In genomic region chr17:47671988-47672310, GRCm38 (mm10) we compare ENCODE assay signal across 8 mouse cellular contexts. TPM values are rescaled to one million over a fixed set of nuclear protein-coding genes. Genes with fewer than 3 reads are reported as not detected.
A peak's percentile ranks its signal among the peaks of the same experiment; 100 is the strongest.
DNase-seq lines count a peak whose midpoint lies in the region; ATAC-seq and TF ChIP-seq lines count a peak whose summit lies in the region.

No protein-coding gene starts in this region.

- peak overlapping the region; percentile 39 for H3K4me3 ChIP-seq in kidney, postnatal 0 days (replicated peaks; ENCODE audit: low read depth, low read length)
- H3K4me3 ChIP-seq in embryonic facial prominence, embryonic 14.5 days (ENCODE audit: low read depth, low read length) = peak overlapping the region; percentile 43
- peak overlapping the region; percentile 45 for H3K4me3 ChIP-seq in hindbrain, embryonic 16.5 days (ENCODE audit: low read length)
- peak overlapping the region; percentile 37 for H3K4me3 ChIP-seq in midbrain, embryonic 16.5 days (ENCODE audit: low read depth, low read length)

- 18% methylated on average over 14 of the region's 14 CpGs for WGBS in kidney, postnatal 0 days
- 18% methylated on average over 14 of the region's 14 CpGs for WGBS in embryonic facial prominence, embryonic 14.5 days
- whole genome bisulfite sequencing in hindbrain, embryonic 16.5 days = 22% methylated on average over 14 of the region's 14 CpGs
- 13% methylated on average over 14 of the region's 14 CpGs for WGBS in midbrain, embryonic 16.5 days

- H3K4me1 ChIP-seq in kidney, postnatal 0 days (replicated peaks; ENCODE audit: insufficient read depth, low read length) = 0 out of 2 replicates have a peak, but pooled peaks cover 9% of the 10 kb centered on the region
- H3K4me1 ChIP-seq in embryonic facial prominence, embryonic 14.5 days (ENCODE audit: control insufficient read depth, insufficient read depth, low read length) = 0 out of 2 replicates have a peak, but pooled peaks cover 5% of the 10 kb centered on the region
- peaks cover 15% of the 10 kb centered on the region for H3K4me1 ChIP-seq in hindbrain, embryonic 16.5 days (ENCODE audit: control insufficient read depth, insufficient read depth, low read depth, low read length)
- peaks cover 22% of the 10 kb centered on the region for H3K4me1 ChIP-seq in midbrain, embryonic 16.5 days (ENCODE audit: control insufficient read depth, insufficient read depth, low read length)

- H3K9ac ChIP-seq in kidney, postnatal 0 days (ENCODE audit: low read depth, low read length) = peak overlapping the region; percentile 41; the same call in 1 of the 2 replicates
- H3K9ac ChIP-seq in embryonic facial prominence, embryonic 14.5 days (ENCODE audit: low read depth, low read length) = peak overlapping the region; percentile 61
- H3K9ac ChIP-seq in hindbrain, embryonic 16.5 days (ENCODE audit: low read depth, low read length) = peak overlapping the region; percentile 61
- peak overlapping the region; percentile 55 for H3K9ac ChIP-seq in midbrain, embryonic 16.5 days (ENCODE audit: low read depth, low read length)

- TF ChIP-seq CTCF in kidney, postnatal 0 days (IDR thresholded peaks at IDR 0.05; ENCODE audit: low read depth) = no peak

- intact Hi-C loops in left cerebral cortex, postnatal 4 days (cut with DNase I) = no loop called here

- 0 out of 2 replicates have a peak, but pooled peaks cover 4% of the 10 kb centered on the region for H3K36me3 ChIP-seq in kidney, postnatal 0 days (ENCODE audit: insufficient read depth, low read length)
- H3K36me3 ChIP-seq in embryonic facial prominence, embryonic 14.5 days (ENCODE audit: control insufficient read depth, insufficient read depth, low read length) = peaks cover 12% of the 10 kb centered on the region
- peaks cover 3% of the 10 kb centered on the region; the same call in 1 of the 2 replicates for H3K36me3 ChIP-seq in hindbrain, embryonic 16.5 days (ENCODE audit: control insufficient read depth, insufficient read depth, low read length)
- no peaks in the 10 kb centered on the region; the same call in 1 of the 2 replicates for H3K36me3 ChIP-seq in midbrain, embryonic 16.5 days (ENCODE audit: control insufficient read depth, insufficient read depth, low read length)

- H3K9me3 ChIP-seq in kidney, postnatal 0 days (replicated peaks; ENCODE audit: low read length) = no peaks in the 10 kb centered on the region
- no peaks in the 10 kb centered on the region for H3K9me3 ChIP-seq in embryonic facial prominence, embryonic 14.5 days (ENCODE audit: control insufficient read depth, low read length)
- H3K9me3 ChIP-seq in hindbrain, embryonic 16.5 days (ENCODE audit: control insufficient read depth, low read length) = no peaks in the 10 kb centered on the region
- no peaks in the 10 kb centered on the region for H3K9me3 ChIP-seq in midbrain, embryonic 16.5 days (replicated peaks; ENCODE audit: control insufficient read depth, low read length, poor library complexity, severe bottlenecking)

- H3K27ac ChIP-seq in kidney, postnatal 0 days = no peak overlapping the region
- no peak overlapping the region for H3K27ac ChIP-seq in embryonic facial prominence, embryonic 14.5 days (replicated peaks; ENCODE audit: low read depth, low read length)
- H3K27ac ChIP-seq in hindbrain, embryonic 16.5 days (ENCODE audit: low read depth, low read length) = no peak overlapping the region
- H3K27ac ChIP-seq in midbrain, embryonic 16.5 days (ENCODE audit: low read length) = no peak overlapping the region

- H3K27me3 ChIP-seq in kidney, postnatal 0 days (ENCODE audit: insufficient read depth, low read length) = no peaks in the 10 kb centered on the region
- peaks cover 13% of the 10 kb centered on the region; the same call in 1 of the 2 replicates for H3K27me3 ChIP-seq in embryonic facial prominence, embryonic 14.5 days (replicated peaks; ENCODE audit: control insufficient read depth, insufficient read depth, low read length)
- H3K27me3 ChIP-seq in hindbrain, embryonic 16.5 days (replicated peaks; ENCODE audit: control insufficient read depth, insufficient read depth, low read length) = no peaks in the 10 kb centered on the region; the same call in none of the 2 replicates
- no peaks in the 10 kb centered on the region for H3K27me3 ChIP-seq in midbrain, embryonic 16.5 days (ENCODE audit: control insufficient read depth, insufficient read depth, low read depth, low read length)

- H3K4me2 ChIP-seq in kidney, postnatal 0 days (ENCODE audit: low read length) = peak overlapping the region; percentile 66
- peak overlapping the region; percentile 91 for H3K4me2 ChIP-seq in embryonic facial prominence, embryonic 14.5 days (ENCODE audit: low read depth, low read length)
- H3K4me2 ChIP-seq in hindbrain, embryonic 16.5 days (ENCODE audit: low read length) = peak overlapping the region; percentile 84
- H3K4me2 ChIP-seq in midbrain, embryonic 16.5 days (ENCODE audit: low read length) = peak overlapping the region; percentile 72

- DNase-seq in kidney, postnatal 0 days (ENCODE audit: low spot score) = no peak
- no peak for DNase-seq in kidney, adult 11 months
- no peak for DNase-seq in embryonic facial prominence, embryonic 14.5 days (ENCODE audit: low spot score)
- no peak for DNase-seq in lung, postnatal 36 days
- no peak for DNase-seq in testis, postnatal 10 days (ENCODE audit: low spot score)
- DNase-seq in left cerebral cortex, postnatal 4 days = no peak

- ATAC-seq in kidney, postnatal 0 days (replicated peaks; ENCODE audit: low FRiP score, low read depth) = 0 out of 2 replicates have a peak, but pooled peaks have one; percentile 3
- ATAC-seq in embryonic facial prominence, embryonic 14.5 days (ENCODE audit: low read depth) = peak; percentile 42
- peak; percentile 35; the same call in 1 of the 2 replicates for ATAC-seq in hindbrain, embryonic 16.5 days
- peak; percentile 40 for ATAC-seq in midbrain, embryonic 16.5 days

RNA-seq across cellular contexts. Expression of gene Tomm6, which starts 16.2 kb away (rescaled TPM):
- polyA plus RNA-seq in kidney, postnatal 0 days (2015; fragmentation: Nextera tagmentation; extraction: Ambion mirVana) = 450 and 462 TPM in 2 replicates
- polyA plus RNA-seq in embryonic facial prominence, embryonic 14.5 days (2014; fragmentation: Nextera tagmentation; extraction: Ambion mirVana) = 365 and 382 TPM in 2 replicates
- 264 and 286 TPM in 2 replicates for polyA plus RNA-seq in hindbrain, embryonic 16.5 days (2015; fragmentation: Nextera tagmentation; extraction: Ambion mirVana)
- 252 and 268 TPM in 2 replicates for polyA plus RNA-seq in midbrain, embryonic 16.5 days (2015; fragmentation: Nextera tagmentation; extraction: Ambion mirVana)
- 100 to 1,000 TPM; 179 to 192 TPM for total RNA-seq in left cerebral cortex, postnatal 4 days (2021)

RNA-seq across cellular contexts. Expression of gene Frs3, which starts 16.9 kb away (rescaled TPM):
- 6.8 and 8.3 TPM in 2 replicates for polyA plus RNA-seq in kidney, postnatal 0 days (2015; fragmentation: Nextera tagmentation; extraction: Ambion mirVana)
- 4.0 and 4.2 TPM in 2 replicates for polyA plus RNA-seq in embryonic facial prominence, embryonic 14.5 days (2014; fragmentation: Nextera tagmentation; extraction: Ambion mirVana)
- 55.7 and 58.1 TPM in 2 replicates for polyA plus RNA-seq in hindbrain, embryonic 16.5 days (2015; fragmentation: Nextera tagmentation; extraction: Ambion mirVana)
- 46.0 and 54.1 TPM in 2 replicates for polyA plus RNA-seq in midbrain, embryonic 16.5 days (2015; fragmentation: Nextera tagmentation; extraction: Ambion mirVana)
- 10 to 100 TPM; 32.4 to 35.4 TPM for total RNA-seq in left cerebral cortex, postnatal 4 days (2021)

RNA-seq across cellular contexts. Expression of gene Gm21981, which starts 22.3 kb away (rescaled TPM):
- polyA plus RNA-seq in kidney, postnatal 0 days (2015; fragmentation: Nextera tagmentation; extraction: Ambion mirVana) = 0.25 and 0.36 TPM in 2 replicates
- 1.5 and 2.1 TPM in 2 replicates for polyA plus RNA-seq in embryonic facial prominence, embryonic 14.5 days (2014; fragmentation: Nextera tagmentation; extraction: Ambion mirVana)
- 1.4 TPM in 2 replicates for polyA plus RNA-seq in hindbrain, embryonic 16.5 days (2015; fragmentation: Nextera tagmentation; extraction: Ambion mirVana)
- 0.88 and 0.92 TPM in 2 replicates for polyA plus RNA-seq in midbrain, embryonic 16.5 days (2015; fragmentation: Nextera tagmentation; extraction: Ambion mirVana)
- total RNA-seq in left cerebral cortex, postnatal 4 days (2021) = 1 to 10 TPM; 3.6 to 7.4 TPM

RNA-seq across cellular contexts. Expression of gene Prickle4, which starts 22.6 kb away (rescaled TPM):
- polyA plus RNA-seq in kidney, postnatal 0 days (2015; fragmentation: Nextera tagmentation; extraction: Ambion mirVana) = 1.1 and 1.2 TPM in 2 replicates
- polyA plus RNA-seq in embryonic facial prominence, embryonic 14.5 days (2014; fragmentation: Nextera tagmentation; extraction: Ambion mirVana) = 1.8 and 2.1 TPM in 2 replicates
- polyA plus RNA-seq in hindbrain, embryonic 16.5 days (2015; fragmentation: Nextera tagmentation; extraction: Ambion mirVana) = 0.72 and 1.6 TPM in 2 replicates
- 0.77 and 2.4 TPM in 2 replicates for polyA plus RNA-seq in midbrain, embryonic 16.5 days (2015; fragmentation: Nextera tagmentation; extraction: Ambion mirVana)
- total RNA-seq in left cerebral cortex, postnatal 4 days (2021) = 1 to 10 TPM; 2.4 to 6.8 TPM

RNA-seq across cellular contexts. Expression of gene Usp49, which starts 41.5 kb away (rescaled TPM):
- 2.9 and 4.1 TPM in 2 replicates for polyA plus RNA-seq in kidney, postnatal 0 days (2015; fragmentation: Nextera tagmentation; extraction: Ambion mirVana)
- polyA plus RNA-seq in embryonic facial prominence, embryonic 14.5 days (2014; fragmentation: Nextera tagmentation; extraction: Ambion mirVana) = 3.8 and 4.1 TPM in 2 replicates
- polyA plus RNA-seq in hindbrain, embryonic 16.5 days (2015; fragmentation: Nextera tagmentation; extraction: Ambion mirVana) = 5.2 TPM in 2 replicates
- 5.3 and 7.3 TPM in 2 replicates for polyA plus RNA-seq in midbrain, embryonic 16.5 days (2015; fragmentation: Nextera tagmentation; extraction: Ambion mirVana)
- total RNA-seq in left cerebral cortex, postnatal 4 days (2021) = 10 to 100 TPM; 23.3 to 26.2 TPM
